Mouse (Mus musculus) right cerebral cortex, adult 2 months (tissue): Measurements from ENCODE around the gene Eftud2.

Source experiments
- DNase-seq, 2 experiments: peaks; one replicate each; pipeline ENCODE4 v3.0.0; 2021 to 2022; ENCODE audit warnings: low spot score in 2 of 2

Gene Eftud2

GRCm38 (mm10) chr11:102819021-102819782 is 61.6 kb downstream of the Eftud2 start, which contains the start of gene Gjc1:
Gene Gjc1, minus strand, starts transcription at chr11:102819700.
- DNase-seq = peak in 1 of 2 experiments; percentile 38

- no peak for DNase-seq
Observed at GRCm38 (mm10) chr11:102818121-102819020, 62.4 kb downstream of the Eftud2 start.

- no peak for DNase-seq
Observed at GRCm38 (mm10) chr11:102814881-102815280, 65.9 kb downstream of the Eftud2 start.

GRCm38 (mm10) chr11:102810721-102811485 is 69.9 kb downstream of the Eftud2 start:
- peak; percentile 27 to 46 for DNase-seq

- no peak for DNase-seq
Observed at GRCm38 (mm10) chr11:102808246-102808645, 72.5 kb downstream of the Eftud2 start.

GRCm38 (mm10) chr11:102803453-102803852 is 77.3 kb downstream of the Eftud2 start:
- no peak for DNase-seq

- DNase-seq = no peak
Observed at GRCm38 (mm10) chr11:102794157-102794556, 86.6 kb downstream of the Eftud2 start.

GRCm38 (mm10) chr11:102791682-102792445 is 88.9 kb downstream of the Eftud2 start:
- no peak for DNase-seq
